Mouse (Mus musculus): Measurements from ENCODE around the gene Nr3c2. TPM values are rescaled to one million over a fixed set of nuclear protein-coding genes. Genes with fewer than 3 reads are reported as not detected.

The Nr3c2 gene
- polyA plus RNA-seq, 1 experiment from 2014 or later, result 3.6 TPM

GRCm38 (mm10) chr8:77169757-77170438 is 270.7 kb downstream of the Nr3c2 start:
- Histone ChIP-seq H3K4me2 (ENCODE audit: low read depth, low read length) (no peak overlapping the region), H3K27me3 (ENCODE audit: control insufficient read depth, insufficient read depth, low read depth, low read length) (no peaks in the 10 kb centered on the region), H3K27ac (ENCODE audit: low read length) (no peak overlapping the region), H3K9ac (ENCODE audit: low read length) (no peak overlapping the region), H3K4me3 (ENCODE audit: low read length) (no peak overlapping the region), H3K9me3 (ENCODE audit: control insufficient read depth, low read length) (no peaks in the 10 kb centered on the region), H3K4me1 (replicated peaks; ENCODE audit: control insufficient read depth, insufficient read depth, low read length) (peaks cover 5% of the 10 kb centered on the region; the same call in 1 of the 2 replicates), H3K36me3 (ENCODE audit: control insufficient read depth, insufficient read depth, low read length) (no peaks in the 10 kb centered on the region)
- ATAC-seq (ENCODE audit: low read depth), result no peak
- 76% methylated on average over 4 of the region's 4 CpGs for WGBS

DNA sequence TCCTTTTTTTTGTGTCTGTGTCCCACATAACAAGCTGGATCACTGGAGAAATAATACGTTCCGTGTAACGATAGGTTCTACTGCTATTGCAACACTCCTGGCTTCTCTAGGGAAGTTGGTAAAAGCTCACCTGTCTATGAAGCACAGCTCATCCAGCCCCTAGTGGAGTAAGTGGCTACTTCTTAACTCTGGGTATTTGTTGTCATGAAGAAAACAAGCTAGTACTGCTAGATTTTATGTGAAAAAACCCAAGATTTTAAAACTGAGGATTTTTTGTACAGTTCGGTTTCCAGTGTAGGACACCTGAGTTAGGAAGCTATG is 271.2 kb downstream of the Nr3c2 start:
- Histone ChIP-seq H3K36me3 (ENCODE audit: control insufficient read depth, insufficient read depth, low read length) (no peaks in the 10 kb centered on the region), H3K27me3 (ENCODE audit: control insufficient read depth, insufficient read depth, low read depth, low read length) (no peaks in the 10 kb centered on the region), H3K9ac (ENCODE audit: low read length) (no peak overlapping the region), H3K9me3 (ENCODE audit: control insufficient read depth, low read length) (no peaks in the 10 kb centered on the region), H3K4me1 (replicated peaks; ENCODE audit: control insufficient read depth, insufficient read depth, low read length) (peaks cover 5% of the 10 kb centered on the region; the same call in 1 of the 2 replicates), H3K4me3 (ENCODE audit: low read length) (no peak overlapping the region), H3K4me2 (ENCODE audit: low read depth, low read length) (no peak overlapping the region), H3K27ac (ENCODE audit: low read length) (no peak overlapping the region)
- WGBS, result 81% methylated on average over 4 of the region's 4 CpGs
- no peak for ATAC-seq (ENCODE audit: low read depth)

- Histone ChIP-seq H3K9me3 (ENCODE audit: control insufficient read depth, low read length) (no peaks in the 10 kb centered on the region), H3K4me3 (ENCODE audit: low read length) (no peak overlapping the region), H3K36me3 (ENCODE audit: control insufficient read depth, insufficient read depth, low read length) (no peaks in the 10 kb centered on the region), H3K4me1 (replicated peaks; ENCODE audit: control insufficient read depth, insufficient read depth, low read length) (peaks cover 5% of the 10 kb centered on the region; the same call in 1 of the 2 replicates), H3K27me3 (ENCODE audit: control insufficient read depth, insufficient read depth, low read depth, low read length) (no peaks in the 10 kb centered on the region), H3K27ac (ENCODE audit: low read length) (no peak overlapping the region), H3K9ac (ENCODE audit: low read length) (no peak overlapping the region), H3K4me2 (ENCODE audit: low read depth, low read length) (no peak overlapping the region)
- 43% methylated on average over 12 of the region's 12 CpGs for WGBS
- no peak for ATAC-seq (ENCODE audit: low read depth)
Measured at GRCm38 (mm10) chr8:77173075-77173657, 273.9 kb downstream of the Nr3c2 start.

- H3K9ac ChIP-seq (ENCODE audit: low read length), result no peak overlapping the region
- no peak overlapping the region for H3K4me2 ChIP-seq (ENCODE audit: low read depth, low read length)
- H3K4me3 ChIP-seq (ENCODE audit: low read length), result no peak overlapping the region
- WGBS, result 35% methylated on average over 3 of the region's 3 CpGs
- H3K27ac ChIP-seq (ENCODE audit: low read length), result no peak overlapping the region
- no peaks in the 10 kb centered on the region for H3K9me3 ChIP-seq (ENCODE audit: control insufficient read depth, low read length)
- ATAC-seq (ENCODE audit: low read depth), result no peak
- no peaks in the 10 kb centered on the region for H3K27me3 ChIP-seq (ENCODE audit: control insufficient read depth, insufficient read depth, low read depth, low read length)
- peaks cover 5% of the 10 kb centered on the region; the same call in 1 of the 2 replicates for H3K4me1 ChIP-seq (replicated peaks; ENCODE audit: control insufficient read depth, insufficient read depth, low read length)
- H3K36me3 ChIP-seq (ENCODE audit: control insufficient read depth, insufficient read depth, low read length), result no peaks in the 10 kb centered on the region
Measured at GRCm38 (mm10) chr8:77173736-77174135, 274.5 kb downstream of the Nr3c2 start.

GRCm38 (mm10) chr8:77175471-77175870 is 276.2 kb downstream of the Nr3c2 start:
- no peak for ATAC-seq (ENCODE audit: low read depth)
- H3K36me3 ChIP-seq (ENCODE audit: control insufficient read depth, insufficient read depth, low read length), result no peaks in the 10 kb centered on the region
- no peaks in the 10 kb centered on the region for H3K27me3 ChIP-seq (ENCODE audit: control insufficient read depth, insufficient read depth, low read depth, low read length)
- no peak overlapping the region for H3K4me3 ChIP-seq (ENCODE audit: low read length)
- no peak overlapping the region for H3K27ac ChIP-seq (ENCODE audit: low read length)
- H3K4me2 ChIP-seq (ENCODE audit: low read depth, low read length), result no peak overlapping the region
- H3K9ac ChIP-seq (ENCODE audit: low read length), result no peak overlapping the region
- no peaks in the 10 kb centered on the region for H3K9me3 ChIP-seq (ENCODE audit: control insufficient read depth, low read length)
- H3K4me1 ChIP-seq (replicated peaks; ENCODE audit: control insufficient read depth, insufficient read depth, low read length), result peaks cover 3% of the 10 kb centered on the region; the same call in 1 of the 2 replicates
- WGBS, result 79% methylated on average over 4 of the region's 4 CpGs

- no peak for ATAC-seq (ENCODE audit: low read depth)
- no peaks in the 10 kb centered on the region for H3K27me3 ChIP-seq (ENCODE audit: control insufficient read depth, insufficient read depth, low read depth, low read length)
- no peak overlapping the region for H3K9ac ChIP-seq (ENCODE audit: low read length)
- no peaks in the 10 kb centered on the region for H3K36me3 ChIP-seq (ENCODE audit: control insufficient read depth, insufficient read depth, low read length)
- H3K4me2 ChIP-seq (ENCODE audit: low read depth, low read length), result no peak overlapping the region
- H3K27ac ChIP-seq (ENCODE audit: low read length), result no peak overlapping the region
- H3K4me1 ChIP-seq (replicated peaks; ENCODE audit: control insufficient read depth, insufficient read depth, low read length), result peaks cover 3% of the 10 kb centered on the region; the same call in 1 of the 2 replicates
- H3K4me3 ChIP-seq (ENCODE audit: low read length), result no peak overlapping the region
- WGBS, result 85% methylated on average over 4 of the region's 4 CpGs
- H3K9me3 ChIP-seq (ENCODE audit: control insufficient read depth, low read length), result no peaks in the 10 kb centered on the region
Measured at GRCm38 (mm10) chr8:77176343-77176742, 277.1 kb downstream of the Nr3c2 start.

DNA sequence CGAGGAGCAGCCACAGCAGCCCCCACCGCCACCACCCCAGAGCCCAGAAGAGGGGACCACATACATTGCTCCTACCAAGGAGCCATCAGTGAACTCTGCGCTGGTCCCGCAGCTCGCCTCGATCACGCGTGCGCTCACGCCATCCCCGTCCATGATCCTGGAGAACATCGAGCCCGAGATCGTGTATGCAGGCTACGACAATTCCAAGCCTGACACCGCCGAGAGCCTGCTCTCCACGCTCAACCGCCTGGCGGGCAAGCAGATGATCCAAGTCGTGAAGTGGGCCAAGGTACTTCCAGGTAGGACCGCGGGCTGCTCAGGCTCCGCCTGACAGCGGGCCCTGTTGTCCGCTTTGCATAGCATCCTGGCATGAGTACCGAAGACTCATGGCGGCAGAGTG is 286.6 kb downstream of the Nr3c2 start:
- ATAC-seq (ENCODE audit: low read depth), result no peak
- Histone ChIP-seq H3K4me1 (replicated peaks; ENCODE audit: control insufficient read depth, insufficient read depth, low read length) (no peaks in the 10 kb centered on the region), H3K4me2 (ENCODE audit: low read depth, low read length) (no peak overlapping the region), H3K27ac (ENCODE audit: low read length) (no peak overlapping the region), H3K9ac (ENCODE audit: low read length) (no peak overlapping the region), H3K9me3 (ENCODE audit: control insufficient read depth, low read length) (no peaks in the 10 kb centered on the region), H3K27me3 (ENCODE audit: control insufficient read depth, insufficient read depth, low read depth, low read length) (no peaks in the 10 kb centered on the region), H3K36me3 (ENCODE audit: control insufficient read depth, insufficient read depth, low read length) (no peaks in the 10 kb centered on the region), H3K4me3 (ENCODE audit: low read length) (no peak overlapping the region)
- 91% methylated on average over 28 of the region's 28 CpGs for WGBS

DNA sequence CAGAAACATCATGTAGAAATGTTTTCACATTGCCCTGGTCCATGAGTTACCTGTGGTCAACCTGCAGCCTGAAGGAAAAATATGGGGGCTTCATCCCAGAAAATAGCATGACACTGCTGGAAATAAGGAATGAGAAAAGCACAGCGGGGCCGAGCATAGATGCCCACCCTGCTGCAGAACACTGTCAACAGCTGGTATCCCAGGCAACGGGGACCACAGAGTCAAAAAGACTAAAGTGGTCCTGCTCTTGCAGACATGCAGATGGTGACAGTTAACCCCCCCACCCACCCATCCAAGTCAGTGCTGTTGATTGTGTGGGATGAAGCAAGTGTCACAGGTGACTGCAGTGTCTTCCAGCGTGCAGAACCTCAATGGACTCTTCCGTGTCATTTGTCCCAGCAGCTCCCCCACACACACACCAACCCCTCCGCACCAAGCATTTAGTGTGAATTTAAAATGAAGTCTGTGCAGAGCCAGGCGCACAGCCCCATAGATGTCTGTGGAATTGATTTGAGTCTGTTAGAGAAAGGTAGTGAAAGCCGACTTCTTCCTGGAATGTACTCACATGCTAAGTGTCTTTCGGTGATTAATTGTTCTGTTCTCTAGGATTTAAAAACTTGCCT is 287.8 kb downstream of the Nr3c2 start:
- Histone ChIP-seq H3K4me2 (ENCODE audit: low read depth, low read length) (no peak overlapping the region), H3K27ac (ENCODE audit: low read length) (no peak overlapping the region), H3K9ac (ENCODE audit: low read length) (no peak overlapping the region), H3K27me3 (ENCODE audit: control insufficient read depth, insufficient read depth, low read depth, low read length) (no peaks in the 10 kb centered on the region), H3K4me3 (ENCODE audit: low read length) (no peak overlapping the region), H3K4me1 (replicated peaks; ENCODE audit: control insufficient read depth, insufficient read depth, low read length) (no peaks in the 10 kb centered on the region), H3K36me3 (ENCODE audit: control insufficient read depth, insufficient read depth, low read length) (no peaks in the 10 kb centered on the region), H3K9me3 (ENCODE audit: control insufficient read depth, low read length) (no peaks in the 10 kb centered on the region)
- 77% methylated on average over 9 of the region's 9 CpGs for WGBS
- no peak for ATAC-seq (ENCODE audit: low read depth)

- H3K4me3 ChIP-seq (ENCODE audit: low read length), result no peak overlapping the region
- no peaks in the 10 kb centered on the region for H3K9me3 ChIP-seq (ENCODE audit: control insufficient read depth, low read length)
- no peak overlapping the region for H3K4me2 ChIP-seq (ENCODE audit: low read depth, low read length)
- H3K9ac ChIP-seq (ENCODE audit: low read length), result no peak overlapping the region
- no peaks in the 10 kb centered on the region for H3K4me1 ChIP-seq (replicated peaks; ENCODE audit: control insufficient read depth, insufficient read depth, low read length)
- ATAC-seq (ENCODE audit: low read depth), result no peak
- H3K36me3 ChIP-seq (ENCODE audit: control insufficient read depth, insufficient read depth, low read length), result no peaks in the 10 kb centered on the region
- no peaks in the 10 kb centered on the region for H3K27me3 ChIP-seq (ENCODE audit: control insufficient read depth, insufficient read depth, low read depth, low read length)
- no peak overlapping the region for H3K27ac ChIP-seq (ENCODE audit: low read length)
- 51% methylated on average over 9 of the region's 9 CpGs for WGBS
Measured at GRCm38 (mm10) chr8:77187748-77188147, 288.5 kb downstream of the Nr3c2 start.
